Mouse (Mus musculus): ENCODE measurements at regions not wholly inside any gene's neighbourhood (a gene's known extent, or its start where the extent isn't known, plus 50 kb on each side); places are given as distances from the start of the nearest gene placed in this dataset.

GRCm38 (mm10) chr6:14632837-14633236 lies 122.2 kb downstream of the Ppp1r3a start:
- no peak overlapping the region for H3K4me3 ChIP-seq (ENCODE audit: low read length)
- no peak overlapping the region for H3K9ac ChIP-seq (ENCODE audit: low read length)
- H3K4me2 ChIP-seq (ENCODE audit: low read depth, low read length), result no peak overlapping the region
- no peaks in the 10 kb centered on the region for H3K9me3 ChIP-seq (replicated peaks; ENCODE audit: control insufficient read depth, low read length)
- no peaks in the 10 kb centered on the region for H3K27me3 ChIP-seq (ENCODE audit: control insufficient read depth, insufficient read depth, low read length)
- no peaks in the 10 kb centered on the region for H3K4me1 ChIP-seq (ENCODE audit: control insufficient read depth, insufficient read depth, low read length)
- 66% methylated on average over 4 of the region's 4 CpGs for WGBS
- no peak for ATAC-seq (replicated peaks; ENCODE audit: extremely low read depth, insufficient read depth, low FRiP score)
- no peak overlapping the region for H3K27ac ChIP-seq (ENCODE audit: low read length)
- no peaks in the 10 kb centered on the region for H3K36me3 ChIP-seq (ENCODE audit: control insufficient read depth, insufficient read depth)

DNA sequence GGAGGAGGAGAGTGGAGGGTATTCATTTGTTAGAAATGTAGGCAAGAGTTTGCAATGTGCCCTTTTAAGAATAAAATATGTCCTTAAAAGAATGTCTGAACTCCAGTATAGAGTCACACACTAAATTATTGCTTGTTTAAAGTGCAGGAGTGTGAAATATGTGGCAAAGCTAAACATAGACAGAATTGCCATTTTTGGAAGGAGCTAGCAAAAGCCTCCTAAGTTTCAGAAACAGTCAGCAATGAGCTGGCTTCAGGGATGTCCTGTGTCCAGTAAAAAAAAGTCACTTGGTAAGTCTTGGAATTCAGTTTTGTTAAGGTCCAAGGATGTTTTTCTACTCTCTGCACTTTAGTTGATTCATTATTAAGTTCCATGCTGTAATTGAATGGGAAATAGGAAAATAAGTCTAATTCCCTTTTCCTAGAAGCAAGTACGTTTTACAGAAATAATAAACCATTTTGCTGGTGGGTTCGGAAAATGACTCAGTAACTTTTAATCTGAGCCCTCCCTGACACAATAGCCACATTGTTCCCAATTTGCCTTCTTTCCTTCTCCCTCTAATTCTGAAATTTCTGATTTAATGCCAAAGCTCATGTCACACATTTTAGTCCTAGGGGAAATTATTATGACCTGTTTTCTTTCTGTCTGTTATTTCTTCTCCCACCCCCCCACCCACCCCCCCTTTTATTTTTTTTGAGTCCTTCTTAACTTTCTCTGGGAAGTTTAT lies 123.2 kb downstream of the Ppp1r3a start:
- WGBS, result 43% methylated on average over 2 of the region's 2 CpGs
- no peak for ATAC-seq (replicated peaks; ENCODE audit: extremely low read depth, insufficient read depth, low FRiP score)
- Histone ChIP-seq H3K4me3 (ENCODE audit: low read length) (no peak overlapping the region), H3K27ac (ENCODE audit: low read length) (no peak overlapping the region), H3K4me2 (ENCODE audit: low read depth, low read length) (no peak overlapping the region), H3K36me3 (ENCODE audit: control insufficient read depth, insufficient read depth) (no peaks in the 10 kb centered on the region), H3K4me1 (ENCODE audit: control insufficient read depth, insufficient read depth, low read length) (no peaks in the 10 kb centered on the region), H3K9me3 (replicated peaks; ENCODE audit: control insufficient read depth, low read length) (no peaks in the 10 kb centered on the region), H3K9ac (ENCODE audit: low read length) (no peak overlapping the region), H3K27me3 (ENCODE audit: control insufficient read depth, insufficient read depth, low read length) (no peaks in the 10 kb centered on the region)

DNA sequence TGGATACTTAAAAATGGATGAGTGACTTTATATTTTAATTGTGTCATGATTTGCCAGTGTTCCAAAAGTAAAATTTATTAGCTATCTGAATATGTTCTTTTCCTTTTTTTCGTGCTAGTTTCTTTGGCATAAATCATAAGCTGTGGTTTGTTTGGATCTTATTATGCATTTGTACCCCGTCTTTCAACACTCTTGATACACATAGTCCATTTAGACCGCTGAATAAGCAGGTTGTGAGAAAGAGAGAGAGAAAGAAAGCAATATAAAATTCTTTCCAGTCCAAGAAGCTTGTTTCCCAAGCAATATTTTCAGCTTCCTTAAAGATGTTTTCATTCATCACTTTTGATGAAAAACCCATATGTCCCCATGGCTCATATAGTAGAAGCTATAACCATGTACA lies 138.4 kb downstream of the Ppp1r3a start:
- no peak overlapping the region for H3K27ac ChIP-seq (ENCODE audit: low read length)
- H3K9ac ChIP-seq (ENCODE audit: low read length), result no peak overlapping the region
- no peak for ATAC-seq (replicated peaks; ENCODE audit: extremely low read depth, insufficient read depth, low FRiP score)

DNA sequence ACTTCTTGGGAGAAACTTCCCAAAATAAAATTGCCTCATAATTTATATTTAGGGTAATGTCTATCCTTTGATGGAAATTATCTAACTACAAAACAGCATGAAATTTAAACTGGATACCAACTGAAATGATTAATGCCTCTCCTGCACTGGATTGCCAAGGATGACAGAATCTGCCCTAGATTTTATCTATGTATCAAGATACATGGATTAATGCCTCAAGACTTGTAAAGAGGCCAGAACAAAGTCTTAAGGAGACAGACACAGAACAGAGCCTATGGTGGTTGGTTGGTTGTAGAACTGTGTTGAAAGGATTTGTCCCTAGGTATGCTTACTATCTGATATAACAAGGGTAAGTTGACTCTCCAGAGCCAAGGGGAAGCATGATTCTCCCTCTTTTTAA lies 147.0 kb downstream of the Ppp1r3a start:
- ATAC-seq (replicated peaks; ENCODE audit: extremely low read depth, insufficient read depth, low FRiP score), result no peak
- Histone ChIP-seq H3K27ac (ENCODE audit: low read length) (no peak overlapping the region), H3K9me3 (replicated peaks; ENCODE audit: control insufficient read depth, low read length) (no peaks in the 10 kb centered on the region), H3K4me3 (ENCODE audit: low read length) (no peak overlapping the region), H3K27me3 (ENCODE audit: control insufficient read depth, insufficient read depth, low read length) (no peaks in the 10 kb centered on the region), H3K4me2 (ENCODE audit: low read depth, low read length) (no peak overlapping the region), H3K9ac (ENCODE audit: low read length) (no peak overlapping the region), H3K36me3 (ENCODE audit: control insufficient read depth, insufficient read depth) (no peaks in the 10 kb centered on the region), H3K4me1 (ENCODE audit: control insufficient read depth, insufficient read depth, low read length) (no peaks in the 10 kb centered on the region)

More for the DNA sequence above, 138.4 kb downstream of the Ppp1r3a start:
- Histone ChIP-seq H3K27me3 (ENCODE audit: control insufficient read depth, insufficient read depth, low read length) (no peaks in the 10 kb centered on the region), H3K4me3 (ENCODE audit: low read length) (no peak overlapping the region), H3K4me2 (ENCODE audit: low read depth, low read length) (no peak overlapping the region), H3K9me3 (replicated peaks; ENCODE audit: control insufficient read depth, low read length) (no peaks in the 10 kb centered on the region), H3K4me1 (ENCODE audit: control insufficient read depth, insufficient read depth, low read length) (no peaks in the 10 kb centered on the region), H3K36me3 (ENCODE audit: control insufficient read depth, insufficient read depth) (no peaks in the 10 kb centered on the region)
- WGBS, result 57% methylated on average over 3 of the region's 3 CpGs

GRCm38 (mm10) chr6:14600543-14601249 lies 154.4 kb downstream of the Ppp1r3a start:
- no peak overlapping the region for H3K9ac ChIP-seq (ENCODE audit: low read length)
- H3K4me3 ChIP-seq (ENCODE audit: low read length), result no peak overlapping the region
- H3K27me3 ChIP-seq (ENCODE audit: control insufficient read depth, insufficient read depth, low read length), result no peaks in the 10 kb centered on the region
- WGBS, result 68% methylated on average over 13 of the region's 13 CpGs
- H3K36me3 ChIP-seq (ENCODE audit: control insufficient read depth, insufficient read depth), result no peaks in the 10 kb centered on the region
- no peaks in the 10 kb centered on the region for H3K9me3 ChIP-seq (replicated peaks; ENCODE audit: control insufficient read depth, low read length)
- H3K27ac ChIP-seq (ENCODE audit: low read length), result no peak overlapping the region
- peaks cover 3% of the 10 kb centered on the region; the same call in 1 of the 2 replicates for H3K4me1 ChIP-seq (ENCODE audit: control insufficient read depth, insufficient read depth, low read length)
- ATAC-seq (replicated peaks; ENCODE audit: extremely low read depth, insufficient read depth, low FRiP score), result no peak; the same call in 1 of the 2 replicates
- H3K4me2 ChIP-seq (ENCODE audit: low read depth, low read length), result no peak overlapping the region

- Histone ChIP-seq H3K9me3 (replicated peaks; ENCODE audit: control insufficient read depth, low read length) (no peaks in the 10 kb centered on the region), H3K4me1 (ENCODE audit: control insufficient read depth, insufficient read depth, low read length) (peaks cover 3% of the 10 kb centered on the region; the same call in 1 of the 2 replicates), H3K4me3 (ENCODE audit: low read length) (no peak overlapping the region), H3K4me2 (ENCODE audit: low read depth, low read length) (no peak overlapping the region), H3K36me3 (ENCODE audit: control insufficient read depth, insufficient read depth) (no peaks in the 10 kb centered on the region), H3K27ac (ENCODE audit: low read length) (no peak overlapping the region), H3K27me3 (ENCODE audit: control insufficient read depth, insufficient read depth, low read length) (no peaks in the 10 kb centered on the region), H3K9ac (ENCODE audit: low read length) (no peak overlapping the region)
- ATAC-seq (replicated peaks; ENCODE audit: extremely low read depth, insufficient read depth, low FRiP score), result no peak
- 72% methylated on average over 4 of the region's 4 CpGs for WGBS
Measured at GRCm38 (mm10) chr6:14596880-14597466, 158.1 kb downstream of the Ppp1r3a start.

GRCm38 (mm10) chr6:14585827-14586226 lies 169.2 kb downstream of the Ppp1r3a start:
- peak; percentile 69; the same call in 1 of the 2 replicates for ATAC-seq (replicated peaks; ENCODE audit: extremely low read depth, insufficient read depth, low FRiP score)

GRCm38 (mm10) chr6:14583829-14584228 lies 171.2 kb downstream of the Ppp1r3a start:
- no peak overlapping the region for H3K27ac ChIP-seq (ENCODE audit: low read length)
- no peak overlapping the region for H3K4me3 ChIP-seq (ENCODE audit: low read length)
- no peaks in the 10 kb centered on the region for H3K4me1 ChIP-seq (ENCODE audit: control insufficient read depth, insufficient read depth, low read length)
- WGBS, result 42% methylated on average over 1 of the region's 1 CpGs
- no peak overlapping the region for H3K4me2 ChIP-seq (ENCODE audit: low read depth, low read length)
- no peak for ATAC-seq (replicated peaks; ENCODE audit: extremely low read depth, insufficient read depth, low FRiP score)
- no peaks in the 10 kb centered on the region for H3K9me3 ChIP-seq (replicated peaks; ENCODE audit: control insufficient read depth, low read length)
- H3K27me3 ChIP-seq (ENCODE audit: control insufficient read depth, insufficient read depth, low read length), result no peaks in the 10 kb centered on the region
- H3K36me3 ChIP-seq (ENCODE audit: control insufficient read depth, insufficient read depth), result no peaks in the 10 kb centered on the region
- H3K9ac ChIP-seq (ENCODE audit: low read length), result no peak overlapping the region

More at GRCm38 (mm10) chr6:14585827-14586226, 169.2 kb downstream of the Ppp1r3a start:
- WGBS, result 16% methylated on average over 1 of the region's 1 CpGs
- Histone ChIP-seq H3K9me3 (replicated peaks; ENCODE audit: control insufficient read depth, low read length) (no peaks in the 10 kb centered on the region), H3K9ac (ENCODE audit: low read length) (no peak overlapping the region), H3K27me3 (ENCODE audit: control insufficient read depth, insufficient read depth, low read length) (no peaks in the 10 kb centered on the region), H3K4me2 (ENCODE audit: low read depth, low read length) (no peak overlapping the region), H3K27ac (ENCODE audit: low read length) (no peak overlapping the region), H3K36me3 (ENCODE audit: control insufficient read depth, insufficient read depth) (no peaks in the 10 kb centered on the region), H3K4me3 (ENCODE audit: low read length) (no peak overlapping the region), H3K4me1 (ENCODE audit: control insufficient read depth, insufficient read depth, low read length) (no peaks in the 10 kb centered on the region)

DNA sequence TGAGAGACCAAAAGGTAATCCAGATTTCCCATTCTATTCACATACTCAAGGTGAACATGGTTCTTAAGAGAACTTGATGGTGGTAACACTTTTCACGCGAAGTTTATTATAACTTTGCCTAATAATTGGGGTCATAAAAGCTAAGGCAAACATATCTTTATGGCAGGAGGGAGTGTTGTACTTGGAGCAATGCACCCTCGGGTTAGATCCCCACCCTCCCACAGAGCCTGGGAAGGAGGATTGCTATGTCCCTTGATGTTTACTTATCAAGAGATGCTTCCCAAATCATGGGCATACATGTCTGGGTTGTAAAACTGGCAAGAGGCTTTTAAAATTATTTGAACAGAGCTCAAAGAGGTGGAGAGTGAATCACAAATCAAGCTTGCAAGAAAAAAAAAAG lies 180.5 kb downstream of the Ppp1r3a start:
- no peak for ATAC-seq (replicated peaks; ENCODE audit: extremely low read depth, insufficient read depth, low FRiP score)
- H3K27ac ChIP-seq (ENCODE audit: low read length), result no peak overlapping the region
- WGBS, result 59% methylated on average over 3 of the region's 3 CpGs
- no peak overlapping the region for H3K4me3 ChIP-seq (ENCODE audit: low read length)
- no peaks in the 10 kb centered on the region for H3K27me3 ChIP-seq (ENCODE audit: control insufficient read depth, insufficient read depth, low read length)
- no peak overlapping the region for H3K9ac ChIP-seq (ENCODE audit: low read length)
- no peaks in the 10 kb centered on the region for H3K4me1 ChIP-seq (ENCODE audit: control insufficient read depth, insufficient read depth, low read length)
- no peaks in the 10 kb centered on the region for H3K9me3 ChIP-seq (replicated peaks; ENCODE audit: control insufficient read depth, low read length)
- no peaks in the 10 kb centered on the region for H3K36me3 ChIP-seq (ENCODE audit: control insufficient read depth, insufficient read depth)
- H3K4me2 ChIP-seq (ENCODE audit: low read depth, low read length), result no peak overlapping the region
